Mouse (Mus musculus) CH12F3 (cell line): ENCODE data around the gene Hpca.

Experiments
- in situ Hi-C: fragments of 300-500 bp; cut with MboI; formaldehyde crosslinking; loops from 2 replicates; pipeline ENCODE4 v1.14.3; 2020; ENCODE audit warnings: low sequenced_read_pairs

The Hpca gene

GRCm38 (mm10) chr4:129112231-129112630 lies 9.6 kb downstream of the Hpca start:
- in situ Hi-C loops = no loop called here

DNA sequence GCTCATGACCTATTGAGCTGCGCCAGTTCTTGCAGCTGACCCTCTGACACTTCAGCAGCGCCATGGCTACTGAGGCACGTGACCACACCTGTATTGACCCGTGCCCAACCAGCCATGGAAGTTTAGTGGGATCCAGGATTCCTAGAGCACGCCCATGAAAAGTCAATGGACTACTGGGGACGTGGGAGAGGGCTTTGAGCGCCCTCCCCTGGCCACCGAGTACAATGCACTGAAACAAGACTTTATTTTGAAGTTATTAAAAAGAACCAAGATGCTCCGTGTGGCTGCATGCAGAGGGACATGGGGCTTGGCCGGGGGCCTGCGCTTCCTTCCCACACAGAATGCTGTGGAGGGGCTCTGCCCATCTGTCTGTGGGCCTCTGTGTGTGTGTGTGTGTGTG lies 10.5 kb downstream of the Hpca start:
- in situ Hi-C loops = no loop called here

GRCm38 (mm10) chr4:129110804-129111203 lies 11.0 kb downstream of the Hpca start:
- in situ Hi-C loops = no loop called here

GRCm38 (mm10) chr4:129108624-129109023 lies 13.2 kb downstream of the Hpca start:
- in situ Hi-C loops = no loop called here

DNA sequence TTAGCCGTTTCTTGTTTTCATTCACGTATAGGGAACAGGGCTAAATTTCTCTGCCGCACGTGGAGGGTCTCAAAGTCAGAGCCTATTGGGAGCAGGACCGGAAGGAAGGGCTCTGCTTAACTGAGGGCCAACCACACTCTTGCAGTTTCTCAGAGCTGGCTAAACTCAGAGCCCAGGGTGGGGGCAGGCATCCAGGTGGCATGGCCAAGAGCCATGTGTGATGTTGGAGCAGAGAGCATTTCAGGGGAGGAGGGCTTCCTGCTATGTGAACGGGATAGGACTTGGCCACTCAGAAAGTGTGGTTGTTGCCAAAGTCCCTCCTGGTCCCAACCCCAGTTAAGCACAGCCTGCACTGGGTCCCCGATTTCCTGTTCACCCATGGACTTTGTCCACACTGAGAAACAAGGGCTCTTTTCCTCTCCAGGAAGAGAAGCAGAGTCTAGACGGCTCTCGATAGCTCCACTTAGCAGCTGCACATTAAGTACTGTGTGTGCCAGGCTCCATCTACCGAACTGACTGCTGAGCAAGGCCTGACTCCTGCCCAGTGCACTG lies 14.4 kb downstream of the Hpca start:
- in situ Hi-C loops = no loop called here

- in situ Hi-C loops = no loop called here
These were observed 15.8 kb downstream of the Hpca start for GRCm38 (mm10) chr4:129106073-129106472.

DNA sequence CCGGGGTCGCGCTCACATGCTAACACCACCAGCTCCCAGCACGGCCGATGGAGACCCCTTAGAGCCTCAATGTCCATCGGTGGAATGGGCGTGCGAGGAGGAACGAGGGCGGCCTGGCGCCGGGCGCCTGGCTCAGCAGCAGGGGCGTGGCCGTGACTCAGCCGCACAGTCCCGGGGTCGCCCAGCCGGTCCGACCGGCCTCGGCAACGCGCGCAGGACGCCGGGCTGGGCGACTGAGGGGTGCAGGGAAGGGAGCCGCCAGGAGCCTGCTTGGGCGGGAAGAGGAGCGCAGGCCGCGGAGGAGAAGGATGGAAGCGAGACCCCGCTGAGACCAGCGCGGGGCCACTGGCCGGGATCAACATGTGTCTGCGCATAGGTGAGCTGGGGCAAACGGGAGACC lies 16.5 kb downstream of the Hpca start, which contains the start of gene Tmem54:
Gene Tmem54, plus strand, starts transcription at position 193 of the 400 bp plus-strand sequence.
- in situ Hi-C loops = no loop called here

GRCm38 (mm10) chr4:129102133-129102829 lies 19.6 kb downstream of the Hpca start:
- in situ Hi-C loops = no loop called here

- in situ Hi-C loops = no loop called here
These were observed 24.8 kb downstream of the Hpca start for GRCm38 (mm10) chr4:129097006-129097405.

- in situ Hi-C loops = no loop called here
These were observed 26.6 kb downstream of the Hpca start for GRCm38 (mm10) chr4:129095276-129095675.

DNA sequence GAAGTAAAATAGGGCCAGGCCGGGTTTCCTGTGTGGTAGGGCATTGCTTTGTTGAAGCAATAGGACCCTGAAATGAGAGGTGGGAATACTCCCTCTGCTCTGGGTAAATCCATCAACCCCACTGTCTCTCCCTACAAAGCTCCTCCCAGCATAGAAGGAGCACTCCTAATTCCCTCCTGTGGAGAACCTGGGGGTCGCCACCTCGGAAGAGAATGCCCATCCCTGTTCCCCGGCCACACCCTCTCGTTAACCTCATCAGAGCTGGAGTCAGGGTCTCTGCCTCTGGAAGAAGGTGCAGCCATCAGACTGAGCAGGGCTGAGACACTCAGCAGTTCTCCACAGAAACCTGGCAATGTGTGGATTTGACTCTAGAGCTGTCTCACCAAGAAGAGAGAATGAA lies 34.0 kb downstream of the Hpca start:
- in situ Hi-C loops = no loop called here

GRCm38 (mm10) chr4:129086078-129086477 lies 35.8 kb downstream of the Hpca start:
- in situ Hi-C loops = no loop called here

GRCm38 (mm10) chr4:129084896-129085295 lies 36.9 kb downstream of the Hpca start:
- in situ Hi-C loops = loop anchor here (5.0 kb wide), 1 partner anchor 118 kb away; no protein-coding TSS in a partner anchor

- in situ Hi-C loops = loop anchor here (5.0 kb wide), 1 partner anchor 115 kb away; no protein-coding TSS in a partner anchor
These were observed 39.3 kb downstream of the Hpca start for GRCm38 (mm10) chr4:129082379-129083115.

- in situ Hi-C loops = loop anchor here (5.0 kb wide), 1 partner anchor 115 kb away; no protein-coding TSS in a partner anchor
These were observed 39.9 kb downstream of the Hpca start for GRCm38 (mm10) chr4:129081939-129082338.

DNA sequence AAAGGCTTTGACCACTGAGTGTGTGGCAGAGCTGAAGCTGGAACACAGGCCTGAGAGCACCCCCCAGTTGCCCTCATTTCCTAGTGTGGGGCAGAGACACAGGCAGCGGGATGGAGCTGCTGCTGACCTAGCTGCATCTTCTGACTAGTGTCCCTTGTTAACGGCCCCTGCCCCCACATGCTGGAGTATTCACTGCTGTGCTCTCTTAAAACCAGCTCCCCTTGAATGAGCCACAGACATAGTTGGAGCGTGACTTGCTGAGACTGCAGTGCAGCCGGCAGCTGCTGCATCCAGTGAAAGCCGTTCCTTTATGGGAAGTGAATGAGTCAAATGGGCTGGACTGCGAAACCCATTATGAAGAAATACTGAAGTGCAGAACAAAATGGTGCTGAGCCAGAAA lies 40.3 kb downstream of the Hpca start:
- in situ Hi-C loops = loop anchor here (5.0 kb wide), 1 partner anchor 114 kb away; no protein-coding TSS in a partner anchor

- in situ Hi-C loops = loop anchor here (5.0 kb wide), 1 partner anchor 114 kb away; no protein-coding TSS in a partner anchor
These were observed 40.8 kb downstream of the Hpca start for GRCm38 (mm10) chr4:129081041-129081440.

DNA sequence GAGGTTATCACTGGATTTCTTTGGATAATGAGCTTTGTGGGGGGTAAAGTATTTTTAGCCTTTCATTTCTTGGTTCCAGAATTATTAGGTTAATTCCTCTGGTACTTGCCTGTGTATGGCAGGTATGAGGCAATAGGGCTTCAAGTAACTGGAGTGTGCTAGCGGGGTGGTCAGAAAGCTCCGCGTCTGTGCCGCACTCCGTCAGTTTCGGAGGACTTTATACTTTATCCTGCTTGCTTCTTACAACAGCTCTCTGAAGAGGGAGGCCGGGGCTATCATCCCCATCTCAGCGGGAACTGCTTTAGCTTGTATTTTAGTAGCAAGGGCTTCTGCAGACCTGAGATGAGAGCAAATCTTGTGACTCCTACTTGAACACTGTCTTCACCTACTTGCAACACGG lies 42.7 kb downstream of the Hpca start:
- in situ Hi-C loops = no loop called here

DNA sequence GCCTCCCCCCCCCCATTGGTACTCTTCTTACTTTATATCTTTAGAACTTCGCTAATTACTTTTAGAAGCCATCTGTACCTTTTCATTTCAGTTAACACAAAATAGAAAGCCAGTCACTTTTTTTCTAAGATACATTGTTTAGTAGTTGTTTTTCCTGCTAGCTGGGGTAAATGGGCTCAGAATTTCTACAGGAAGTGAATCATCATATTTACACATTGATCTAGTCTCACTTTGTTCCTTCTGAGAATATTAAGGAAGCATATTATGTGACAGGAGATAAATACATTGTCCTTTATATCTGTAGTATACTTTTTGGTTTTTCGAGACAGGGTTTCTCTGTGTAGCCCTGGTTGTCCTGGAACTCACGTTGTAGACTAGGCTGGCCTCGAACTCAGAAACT lies 53.0 kb downstream of the Hpca start:
- in situ Hi-C loops = no loop called here

DNA sequence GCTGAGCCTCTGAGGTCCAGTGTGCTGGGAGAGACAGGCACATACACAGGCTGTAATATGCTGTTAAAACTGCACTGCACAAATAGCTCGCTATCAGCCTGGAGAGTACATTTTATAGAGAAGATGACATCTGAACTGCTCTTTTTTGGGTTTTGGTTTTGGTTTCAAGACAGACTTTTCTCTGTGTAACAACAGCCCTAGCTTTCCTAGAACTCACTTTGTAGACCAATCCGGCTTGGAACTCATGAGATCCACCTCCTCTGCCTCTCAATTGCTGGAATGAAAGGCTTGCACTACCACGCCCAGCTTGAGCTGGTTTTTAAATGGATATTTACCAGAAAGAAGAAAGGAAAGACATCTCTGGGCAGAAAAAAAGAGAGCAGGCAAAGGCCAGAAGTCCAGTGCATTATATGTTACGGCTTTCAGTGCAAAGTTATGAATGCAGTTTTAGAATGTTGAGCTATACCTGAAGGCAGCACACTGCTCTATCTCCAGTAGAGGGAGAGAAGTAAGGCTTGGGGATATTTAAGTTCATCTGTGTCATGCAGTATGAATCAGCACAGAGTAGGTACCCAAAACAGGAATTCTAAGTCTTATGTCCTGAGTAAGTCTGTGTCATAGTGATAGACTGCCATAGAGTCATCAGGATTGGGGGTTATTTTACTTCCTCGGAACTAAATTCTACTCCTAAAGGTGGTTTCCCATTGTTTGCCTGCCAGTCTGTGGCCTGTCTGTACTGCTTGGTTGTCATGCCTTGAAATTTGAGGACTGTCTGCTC lies 54.0 kb downstream of the Hpca start:
- in situ Hi-C loops = no loop called here

GRCm38 (mm10) chr4:129065688-129066236 lies 56.1 kb downstream of the Hpca start:
- in situ Hi-C loops = no loop called here
